Mouse (Mus musculus) gastrocnemius, adult 2 months (tissue): ENCODE data around the gene Ttll1. TPM values are rescaled to one million over a fixed set of nuclear protein-coding genes. Genes with fewer than 3 reads are reported as not detected.
A peak's percentile ranks its signal among the peaks of the same experiment; 100 is the strongest.

Experiments
- DNase-seq: peaks from one replicate; pipeline ENCODE4 v3.0.0; 2022
- H3K27ac ChIP-seq: fragments of 200-600 bp; 2 replicates; pipeline ENCODE4 v1.8.1; 2022; ENCODE audit warnings: mild to moderate bottlenecking
- H3K4me3 ChIP-seq: fragments of 200-600 bp; 2 replicates; pipeline ENCODE4 v1.8.1; 2022; ENCODE audit warnings: mild to moderate bottlenecking, moderate library complexity
- CTCF ChIP-seq: fragments of 200-600 bp; IDR thresholded peaks from 2 replicates; pipeline ENCODE4 v1.8.1; 2022; ENCODE audit warnings: antibody characterized with exemption, mild to moderate bottlenecking, moderate library complexity
- intact Hi-C: fragments of 180-260 bp; cut with DNase I; formaldehyde crosslinking; loops from one replicate; pipeline ENCODE4 v1.15.1; 2025
- total RNA-seq, 2 experiments: library from RNA; stranded (reverse); gene quantifications; 2 replicates each; pipeline ENCODE4 v1.2.3; 2021

The Ttll1 gene
- total RNA-seq, 2 experiments from 2014 or later: 2.5 to 3.8 TPM

- intact Hi-C loops: loop anchor here (10.0 kb wide), 1 partner anchor 46 kb away; no protein-coding TSS in a partner anchor
- H3K4me3 ChIP-seq: no peak overlapping the region
- no peak for TF ChIP-seq CTCF
- H3K27ac ChIP-seq: no peak overlapping the region
- DNase-seq: no peak
Measured at GRCm38 (mm10) chr15:83460891-83461290, 49.8 kb downstream of the Ttll1 start.

- no peak overlapping the region for H3K4me3 ChIP-seq
- no peak overlapping the region; the same call in 1 of the 2 replicates for H3K27ac ChIP-seq
- no peak for TF ChIP-seq CTCF
- intact Hi-C loops: no loop called here
- no peak for DNase-seq
Measured at GRCm38 (mm10) chr15:83457541-83457940, 53.2 kb downstream of the Ttll1 start.

GRCm38 (mm10) chr15:83455637-83456036 lies 55.1 kb downstream of the Ttll1 start:
- intact Hi-C loops: no loop called here
- Histone ChIP-seq H3K4me3 (no peak overlapping the region), H3K27ac (peak overlapping the region; percentile 79)
- TF ChIP-seq CTCF: no peak
- no peak for DNase-seq

- no peak overlapping the region for H3K4me3 ChIP-seq
- DNase-seq: no peak
- intact Hi-C loops: no loop called here
- no peak for TF ChIP-seq CTCF
- H3K27ac ChIP-seq: peak overlapping the region; percentile 79
Measured at GRCm38 (mm10) chr15:83455034-83455433, 55.7 kb downstream of the Ttll1 start.

GRCm38 (mm10) chr15:83454419-83454818 lies 56.3 kb downstream of the Ttll1 start:
- TF ChIP-seq CTCF: no peak
- DNase-seq: no peak
- Histone ChIP-seq H3K4me3 (no peak overlapping the region), H3K27ac (peak overlapping the region; percentile 79)
- intact Hi-C loops: no loop called here

GRCm38 (mm10) chr15:83453879-83454278 lies 56.8 kb downstream of the Ttll1 start:
- peak; percentile 61 for DNase-seq
- no peak overlapping the region for H3K4me3 ChIP-seq
- no peak for TF ChIP-seq CTCF
- H3K27ac ChIP-seq: peak overlapping the region; percentile 79
- intact Hi-C loops: no loop called here

- DNase-seq: no peak
- no peak for TF ChIP-seq CTCF
- Histone ChIP-seq H3K4me3 (no peak overlapping the region), H3K27ac (peak overlapping the region; percentile 54)
- intact Hi-C loops: no loop called here
Measured at GRCm38 (mm10) chr15:83452219-83452760, 58.4 kb downstream of the Ttll1 start.

GRCm38 (mm10) chr15:83451621-83452210 lies 59.0 kb downstream of the Ttll1 start:
- DNase-seq: peak; percentile 55
- TF ChIP-seq CTCF: no peak
- intact Hi-C loops: no loop called here

GRCm38 (mm10) chr15:83450007-83450406 lies 60.7 kb downstream of the Ttll1 start:
- H3K4me3 ChIP-seq: no peak overlapping the region
- DNase-seq: no peak
- intact Hi-C loops: no loop called here
- TF ChIP-seq CTCF: no peak
- no peak overlapping the region for H3K27ac ChIP-seq

More at GRCm38 (mm10) chr15:83451621-83452210, 59.0 kb downstream of the Ttll1 start:
- Histone ChIP-seq H3K27ac (peak overlapping the region; percentile 54), H3K4me3 (no peak overlapping the region)

- peak overlapping the region; percentile 44; the same call in 1 of the 2 replicates for H3K27ac ChIP-seq
- no peak for DNase-seq
- no peak for TF ChIP-seq CTCF
- no peak overlapping the region for H3K4me3 ChIP-seq
- intact Hi-C loops: no loop called here
Measured at GRCm38 (mm10) chr15:83448646-83449045, 62.0 kb downstream of the Ttll1 start.

- DNase-seq: no peak
- no peak for TF ChIP-seq CTCF
- no peak overlapping the region for H3K4me3 ChIP-seq
- intact Hi-C loops: no loop called here
- H3K27ac ChIP-seq: peak overlapping the region; percentile 44; the same call in 1 of the 2 replicates
Measured at GRCm38 (mm10) chr15:83447791-83448544, 62.7 kb downstream of the Ttll1 start.

GRCm38 (mm10) chr15:83445908-83446307 lies 64.8 kb downstream of the Ttll1 start:
- DNase-seq: no peak
- no peak for TF ChIP-seq CTCF
- intact Hi-C loops: no loop called here
- Histone ChIP-seq H3K27ac (peak overlapping the region; percentile 43; the same call in 1 of the 2 replicates), H3K4me3 (no peak overlapping the region)

GRCm38 (mm10) chr15:83445383-83445782 lies 65.3 kb downstream of the Ttll1 start:
- TF ChIP-seq CTCF: no peak
- intact Hi-C loops: no loop called here
- H3K4me3 ChIP-seq: no peak overlapping the region
- peak overlapping the region; percentile 43; the same call in 1 of the 2 replicates for H3K27ac ChIP-seq
- no peak for DNase-seq
